Mouse (Mus musculus) T-cell, adult 66 days (primary cell): Measurements from ENCODE around the gene Gm17693. TPM values are rescaled to one million over a fixed set of nuclear protein-coding genes. Genes with fewer than 3 reads are reported as not detected.

Source experiments
- total RNA-seq, 2 experiments: library from RNA; stranded (reverse); gene quantifications; 3 replicates in 1 of 2; 4 replicates in 1 of 2; pipeline ENCODE4 v1.2.4; 2023

The Gm17693 gene
- total RNA-seq = not detected

GRCm38 (mm10) chrX:125705144-125705543 is at the start of gene Gm17693:
Gm17693 (plus strand) TSS chrX:125705444.

